Mouse (Mus musculus): ENCODE results near the gene Scamp3.
"Not testable (repeated sequence)": the region's sequence is repeated elsewhere in the genome, so short reads cannot be mapped to it uniquely, and the experiment has no call there.

Scamp3 gene

GRCm38 (mm10) chr3:89177242-89178106, at the start of gene Scamp3:
TSS of gene Scamp3 (plus strand) at chr3:89177473.
- DNase-seq (ENCODE audit: low spot score), result peak; percentile 91

- no peak for DNase-seq (ENCODE audit: low spot score)
Measured at GRCm38 (mm10) chr3:89129908-89130307, 47.4 kb upstream of the Scamp3 start.

- DNase-seq (ENCODE audit: low spot score), result peak; percentile 56
Measured at GRCm38 (mm10) chr3:89131816-89132215, 45.5 kb upstream of the Scamp3 start.

GRCm38 (mm10) chr3:89132285-89133062, 44.8 kb upstream of the Scamp3 start:
- peak; percentile 49 for DNase-seq (ENCODE audit: low spot score)

GRCm38 (mm10) chr3:89133063-89133450, 44.2 kb upstream of the Scamp3 start:
- DNase-seq (ENCODE audit: low spot score), result no peak

GRCm38 (mm10) chr3:89133752-89134151, 43.5 kb upstream of the Scamp3 start:
- no peak for DNase-seq (ENCODE audit: low spot score)

- DNase-seq (ENCODE audit: low spot score), result no peak
Measured at GRCm38 (mm10) chr3:89135958-89136357, 41.3 kb upstream of the Scamp3 start, which contains the start of gene Pklr. TSS of gene Pklr (plus strand) at chr3:89136142.

- no peak for DNase-seq (ENCODE audit: low spot score)
Measured at GRCm38 (mm10) chr3:89136365-89136764, 40.9 kb upstream of the Scamp3 start.

- DNase-seq (ENCODE audit: low spot score), result no peak
Measured at GRCm38 (mm10) chr3:89144821-89145220, 32.5 kb upstream of the Scamp3 start.

GRCm38 (mm10) chr3:89145566-89145965, 31.7 kb upstream of the Scamp3 start:
- DNase-seq (ENCODE audit: low spot score), result no peak

- no peak for DNase-seq (ENCODE audit: low spot score)
Measured at GRCm38 (mm10) chr3:89147101-89147978, 29.9 kb upstream of the Scamp3 start.

GRCm38 (mm10) chr3:89147979-89148311, 29.3 kb upstream of the Scamp3 start:
- no peak for DNase-seq (ENCODE audit: low spot score)

GRCm38 (mm10) chr3:89148567-89148966, 28.7 kb upstream of the Scamp3 start:
- DNase-seq (ENCODE audit: low spot score), result no peak

- DNase-seq (ENCODE audit: low spot score), result no peak
Measured at GRCm38 (mm10) chr3:89152084-89152835, 25.0 kb upstream of the Scamp3 start.

GRCm38 (mm10) chr3:89156951-89157350, 20.3 kb upstream of the Scamp3 start:
- DNase-seq (ENCODE audit: low spot score), result no peak

- DNase-seq (ENCODE audit: low spot score), result no peak
Measured at GRCm38 (mm10) chr3:89158651-89159050, 18.6 kb upstream of the Scamp3 start.

GRCm38 (mm10) chr3:89159211-89159610, 18.1 kb upstream of the Scamp3 start:
- DNase-seq (ENCODE audit: low spot score), result no peak

GRCm38 (mm10) chr3:89159616-89160344, 17.5 kb upstream of the Scamp3 start, which contains the start of gene Hcn3:
TSS of gene Hcn3 (minus strand) at chr3:89160196.
- peak; percentile 41 for DNase-seq (ENCODE audit: low spot score)

- DNase-seq (ENCODE audit: low spot score), result not testable (repeated sequence)
Measured at GRCm38 (mm10) chr3:89161207-89161606, 16.1 kb upstream of the Scamp3 start.

GRCm38 (mm10) chr3:89161786-89162185, 15.5 kb upstream of the Scamp3 start:
- DNase-seq (ENCODE audit: low spot score), result no peak

- no peak for DNase-seq (ENCODE audit: low spot score)
Measured at GRCm38 (mm10) chr3:89163123-89163522, 14.2 kb upstream of the Scamp3 start.

Measured in layer of hippocampus, adult 11-12 months (tissue).